Mouse (Mus musculus) stomach, embryonic 14.5 days (tissue): ENCODE results near the gene Ldb1. TPM values are rescaled to one million over a fixed set of nuclear protein-coding genes. Genes with fewer than 3 reads are reported as not detected.
A peak's percentile ranks its signal among the peaks of the same experiment; 100 is the strongest.

ENCODE experiments used
- ATAC-seq: fragments of 200-750 bp; cut with Nextera tagmentation; 2 replicates; pipeline ENCODE4 v1.8.0; 2017; ENCODE audit warnings: low read depth, moderate TSS enrichment; ENCODE audit not compliant: insufficient number of reproducible peaks, insufficient read depth, low FRiP score
- H3K27ac ChIP-seq: fragments of 300-500 bp; sonication (generic); 2 replicates; pipeline ENCODE4 v1.5.1; 2014; ENCODE audit warnings: mild to moderate bottlenecking, low read length, moderate library complexity, mixed read lengths
- H3K27me3 ChIP-seq: fragments of 300-500 bp; sonication (generic); 2 replicates; pipeline ENCODE4 v1.6.1; 2014; ENCODE audit warnings: low read length, control low read depth, mixed read lengths; ENCODE audit not compliant: control insufficient read depth, insufficient read depth
- H3K36me3 ChIP-seq: fragments of 300-500 bp; sonication (generic); 2 replicates; pipeline ENCODE4 v1.6.1; 2014; ENCODE audit warnings: mild to moderate bottlenecking, control low read depth, low read length, moderate library complexity, mixed read lengths; ENCODE audit not compliant: control insufficient read depth, insufficient read depth
- H3K4me1 ChIP-seq: fragments of 300-500 bp; sonication (generic); 2 replicates; pipeline ENCODE4 v1.6.1; 2014; ENCODE audit warnings: low read length, control low read depth, mixed read lengths; ENCODE audit not compliant: control insufficient read depth, insufficient read depth
- H3K4me2 ChIP-seq: fragments of 300-500 bp; sonication (generic); replicated peaks from 2 replicates; pipeline ENCODE4 v1.6.1; 2014; ENCODE audit warnings: low read depth, low read length, control low read depth
- H3K4me3 ChIP-seq: fragments of 300-500 bp; sonication (generic); 2 replicates; pipeline ENCODE4 v1.5.1; 2014; ENCODE audit warnings: low read depth, low read length, control low read depth
- H3K9ac ChIP-seq: fragments of 300-500 bp; sonication (generic); replicated peaks from 2 replicates; pipeline ENCODE4 v1.6.1; 2014; ENCODE audit warnings: low read depth, mild to moderate bottlenecking, control low read depth, low read length, moderate library complexity, mixed read lengths
- H3K9me3 ChIP-seq: fragments of 300-500 bp; sonication (generic); 2 replicates; pipeline ENCODE4 v1.6.1; 2016; ENCODE audit warnings: low read depth, low read length, control low read depth; ENCODE audit not compliant: control insufficient read depth
- WGBS: fragments of 180-500 bp; shearing (Covaris S2); extraction: QIAGEN DNeasy Blood & Tissue Kit; methylation state at CpG from one replicate; pipeline ENCODE4 v1.1.7; 2014; 5-methylcytosine and 5-hydroxymethylcytosine counted together
- polyA plus RNA-seq: library from polyadenylated mRNA; unstranded; fragments of >200 nt; fragmentation: Nextera tagmentation; extraction: Ambion mirVana; gene quantifications from 2 replicates; pipeline ENCODE4 v1.2.1, GENCODE M21; 2014

Gene Ldb1
- polyA plus RNA-seq, 1 experiment from 2014 or later: 75.9 TPM

DNA sequence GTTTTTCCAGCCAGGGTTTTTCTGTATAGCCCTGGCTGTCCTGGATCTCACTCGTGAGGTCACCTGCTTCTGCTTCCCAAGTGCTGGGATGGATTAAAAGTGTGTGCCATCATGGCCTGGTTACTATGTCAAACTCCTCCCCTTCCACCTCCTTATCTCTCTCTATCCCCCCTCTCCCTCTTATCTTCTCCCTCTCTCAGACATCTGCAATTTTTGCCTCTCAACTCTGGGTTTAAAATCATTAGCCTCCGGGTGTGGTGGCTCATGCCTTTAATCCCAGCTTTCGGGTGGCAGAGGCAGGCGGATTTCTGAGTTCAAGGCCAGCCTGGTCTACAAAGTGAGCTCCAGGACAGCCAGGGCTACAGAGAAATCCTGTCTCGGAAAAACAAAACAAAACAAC is 29.3 kb upstream of the Ldb1 start:
- peaks cover 10% of the 10 kb centered on the region for H3K4me1 ChIP-seq
- no peak overlapping the region for H3K27ac ChIP-seq
- no peaks in the 10 kb centered on the region for H3K27me3 ChIP-seq
- no peaks in the 10 kb centered on the region for H3K9me3 ChIP-seq
- no peak for ATAC-seq
- 89% methylated on average over 5 of the region's 5 CpGs for WGBS
- no peak overlapping the region for H3K4me2 ChIP-seq
- no peak overlapping the region for H3K4me3 ChIP-seq
- H3K36me3 ChIP-seq: peaks cover 47% of the 10 kb centered on the region
- no peak overlapping the region for H3K9ac ChIP-seq

DNA sequence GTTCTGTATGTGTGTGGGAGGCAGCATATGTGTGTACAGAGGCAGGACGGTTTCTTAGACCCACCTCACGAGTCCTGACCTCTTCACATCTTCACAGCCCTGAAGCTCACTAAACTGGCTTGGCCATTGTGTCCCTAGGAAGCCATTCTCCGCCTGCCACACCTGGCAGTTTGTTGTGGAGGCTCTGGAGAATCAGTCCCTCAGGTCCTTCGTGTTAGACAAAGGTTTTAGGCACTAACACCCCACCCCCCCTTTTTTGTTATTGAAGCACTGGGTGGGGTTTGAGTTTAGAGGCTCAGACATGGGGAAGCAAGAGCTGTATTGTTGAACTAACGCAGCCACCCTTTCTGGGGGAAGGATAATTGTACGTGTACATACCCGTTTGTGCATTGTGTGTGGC is 28.3 kb upstream of the Ldb1 start:
- no peak for ATAC-seq
- H3K36me3 ChIP-seq: peaks cover 47% of the 10 kb centered on the region
- H3K4me2 ChIP-seq: no peak overlapping the region
- H3K4me3 ChIP-seq: no peak overlapping the region
- H3K4me1 ChIP-seq: peaks cover 10% of the 10 kb centered on the region
- 79% methylated on average over 7 of the region's 7 CpGs for WGBS
- no peaks in the 10 kb centered on the region for H3K27me3 ChIP-seq
- H3K9ac ChIP-seq: no peak overlapping the region
- H3K9me3 ChIP-seq: no peaks in the 10 kb centered on the region
- H3K27ac ChIP-seq: no peak overlapping the region

DNA sequence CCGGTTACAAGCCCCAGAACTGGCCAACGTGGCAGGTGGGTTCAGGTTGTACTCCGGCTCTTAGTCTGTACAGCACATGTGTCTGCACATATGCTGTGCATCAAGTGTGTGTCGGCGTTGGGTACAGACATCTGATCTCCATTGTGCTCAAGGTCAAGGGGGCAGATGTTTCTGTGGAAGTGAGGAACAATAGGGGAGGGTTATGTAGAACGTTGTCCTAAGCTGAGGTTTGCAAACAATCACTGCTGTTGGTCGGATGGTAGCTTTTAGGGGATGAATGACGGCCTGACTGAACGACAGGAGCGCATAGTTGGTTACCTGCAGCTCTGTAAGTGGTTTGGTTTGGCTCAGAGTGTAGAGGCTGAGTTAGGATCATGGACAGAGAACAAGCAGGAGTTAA is 23.0 kb upstream of the Ldb1 start:
- no peak overlapping the region for H3K9ac ChIP-seq
- no peaks in the 10 kb centered on the region for H3K27me3 ChIP-seq
- WGBS: 77% methylated on average over 10 of the region's 10 CpGs
- H3K4me3 ChIP-seq: no peak overlapping the region
- ATAC-seq: no peak
- peaks cover 91% of the 10 kb centered on the region for H3K36me3 ChIP-seq
- H3K9me3 ChIP-seq: no peaks in the 10 kb centered on the region
- no peak overlapping the region for H3K4me2 ChIP-seq
- H3K4me1 ChIP-seq: no peaks in the 10 kb centered on the region
- no peak overlapping the region for H3K27ac ChIP-seq

DNA sequence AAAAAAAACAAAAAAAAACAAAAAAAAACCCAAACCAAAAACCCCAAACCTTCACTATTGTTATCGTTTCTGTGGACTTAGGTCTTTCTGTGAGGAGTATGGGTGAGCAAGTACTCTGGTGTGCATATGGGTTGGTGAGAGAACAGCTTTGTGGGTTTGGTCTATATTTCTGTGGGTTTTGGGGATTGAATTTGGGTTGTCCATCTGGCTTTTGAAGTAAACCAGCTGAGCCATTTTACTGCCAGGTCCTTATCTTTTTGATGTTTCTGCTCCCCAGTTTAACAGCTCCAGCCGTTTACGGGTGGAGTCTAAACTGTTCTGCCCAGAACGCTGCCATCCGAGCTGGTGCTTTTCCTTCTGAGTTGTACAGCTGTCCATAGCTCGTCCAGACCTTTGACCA is 15.8 kb upstream of the Ldb1 start:
- peaks cover 10% of the 10 kb centered on the region for H3K4me1 ChIP-seq
- no peak for ATAC-seq
- H3K9ac ChIP-seq: no peak overlapping the region
- peaks cover 47% of the 10 kb centered on the region for H3K36me3 ChIP-seq
- 78% methylated on average over 6 of the region's 6 CpGs for WGBS
- no peak overlapping the region for H3K4me3 ChIP-seq
- H3K9me3 ChIP-seq: no peaks in the 10 kb centered on the region
- H3K27me3 ChIP-seq: no peaks in the 10 kb centered on the region
- H3K27ac ChIP-seq: no peak overlapping the region
- no peak overlapping the region for H3K4me2 ChIP-seq

DNA sequence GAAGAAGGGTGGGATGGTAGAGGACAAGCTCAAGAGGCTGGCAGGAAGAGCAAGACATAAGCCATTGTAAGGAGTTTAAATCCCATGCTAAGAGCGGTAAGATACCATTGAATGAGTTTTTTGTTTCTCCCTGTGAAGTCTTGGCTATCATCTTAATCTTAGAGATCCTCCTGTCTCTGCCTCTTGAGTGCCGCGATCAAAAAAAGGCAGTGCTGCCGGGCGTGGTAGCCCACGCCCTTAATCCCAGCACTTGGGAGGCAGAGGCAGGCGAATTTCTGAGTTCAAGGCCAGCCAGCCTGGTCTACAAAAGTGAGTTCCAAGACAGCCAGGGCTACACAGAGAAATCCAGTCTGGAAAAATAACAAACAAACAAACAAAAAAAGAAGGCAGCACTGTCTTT is 13.5 kb upstream of the Ldb1 start:
- H3K4me2 ChIP-seq: peak overlapping the region; percentile 74; the same call in 1 of the 2 replicates
- H3K4me3 ChIP-seq: peak overlapping the region; percentile 94; the same call in 1 of the 2 replicates
- no peak overlapping the region for H3K27ac ChIP-seq
- peaks cover 23% of the 10 kb centered on the region for H3K36me3 ChIP-seq
- H3K4me1 ChIP-seq: peaks cover 10% of the 10 kb centered on the region
- 93% methylated on average over 7 of the region's 7 CpGs for WGBS
- H3K9me3 ChIP-seq: no peaks in the 10 kb centered on the region
- no peaks in the 10 kb centered on the region for H3K27me3 ChIP-seq
- no peak overlapping the region for H3K9ac ChIP-seq
- ATAC-seq: no peak

DNA sequence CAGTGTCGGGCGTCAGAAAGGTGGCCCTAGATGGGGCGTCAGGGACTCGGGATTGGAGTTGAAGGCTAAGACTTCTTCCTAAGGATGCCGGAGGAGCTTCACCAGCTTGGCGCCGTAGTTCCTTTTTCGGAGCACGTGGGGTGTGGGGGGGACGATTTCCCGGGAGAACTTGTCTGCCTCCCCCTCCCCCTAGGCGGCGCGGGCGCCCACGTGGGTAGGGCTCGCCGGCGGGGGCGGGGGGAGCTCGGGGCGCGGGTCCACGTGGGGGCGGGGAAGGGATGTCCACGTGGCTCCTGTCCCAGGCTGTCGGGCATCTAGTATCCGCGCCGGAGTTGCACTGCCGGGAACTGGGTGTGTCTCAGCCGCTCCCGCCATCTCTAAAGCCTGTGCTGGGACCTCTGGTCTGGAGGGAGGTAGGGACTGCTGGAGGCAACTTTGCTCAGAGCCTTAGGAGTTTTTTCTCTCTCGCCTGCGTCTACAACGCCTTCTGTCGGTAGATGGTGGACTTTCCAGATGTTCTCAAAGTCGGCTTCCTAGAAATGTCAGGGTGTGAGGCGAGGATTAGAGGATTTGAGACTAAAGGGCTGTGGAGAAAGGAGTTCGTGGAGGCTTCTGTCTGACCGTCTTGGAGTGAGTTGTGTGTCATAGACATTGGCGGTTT is 12.1 kb upstream of the Ldb1 start:
- H3K4me3 ChIP-seq: peak overlapping the region; percentile 94
- peaks cover 10% of the 10 kb centered on the region for H3K4me1 ChIP-seq
- 1% methylated on average over 36 of the region's 42 CpGs for WGBS
- H3K9ac ChIP-seq: peak overlapping the region; percentile 90
- H3K36me3 ChIP-seq: peaks cover 9% of the 10 kb centered on the region
- no peaks in the 10 kb centered on the region for H3K9me3 ChIP-seq
- peak overlapping the region; percentile 74 for H3K4me2 ChIP-seq
- ATAC-seq: peak; percentile 86
- H3K27ac ChIP-seq: peak overlapping the region; percentile 97
- no peaks in the 10 kb centered on the region for H3K27me3 ChIP-seq

DNA sequence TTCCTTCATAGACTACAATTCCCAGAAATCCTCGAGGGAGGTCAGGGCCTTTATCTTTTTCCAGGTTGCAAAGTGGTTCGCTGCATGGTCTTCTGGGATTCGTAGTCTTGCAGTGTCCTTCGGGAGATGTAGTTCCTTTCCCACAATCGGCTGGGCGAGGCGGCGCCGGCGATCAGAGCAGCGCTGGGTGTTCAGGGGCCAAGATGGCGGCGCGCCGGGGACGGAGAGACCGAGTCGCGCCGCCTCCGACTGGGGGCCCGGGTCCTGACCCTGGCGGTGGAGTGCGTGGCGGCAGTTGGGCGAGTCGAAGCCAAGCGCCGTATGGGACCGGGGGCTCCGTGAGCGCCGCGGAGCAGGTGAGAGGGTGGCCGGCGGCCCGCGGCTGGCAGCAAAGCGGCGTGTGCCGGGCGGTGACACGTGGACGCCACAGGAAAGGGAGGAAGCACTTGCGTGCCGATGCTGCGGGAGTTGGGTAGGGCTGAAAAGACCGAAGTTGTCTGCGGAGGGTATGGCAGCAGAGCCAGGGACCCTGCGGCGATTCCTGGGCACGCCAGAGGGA is 11.5 kb upstream of the Ldb1 start:
- Histone ChIP-seq H3K4me2 (peak overlapping the region; percentile 74), H3K4me3 (peak overlapping the region; percentile 94), H3K9ac (peak overlapping the region; percentile 90), H3K36me3 (peaks cover 3% of the 10 kb centered on the region; the same call in 1 of the 2 replicates), H3K27me3 (no peaks in the 10 kb centered on the region), H3K27ac (peak overlapping the region; percentile 97), H3K4me1 (peaks cover 10% of the 10 kb centered on the region), H3K9me3 (no peaks in the 10 kb centered on the region)
- WGBS: under 1% methylated on average over 52 of the region's 52 CpGs
- ATAC-seq: peak; percentile 94

DNA sequence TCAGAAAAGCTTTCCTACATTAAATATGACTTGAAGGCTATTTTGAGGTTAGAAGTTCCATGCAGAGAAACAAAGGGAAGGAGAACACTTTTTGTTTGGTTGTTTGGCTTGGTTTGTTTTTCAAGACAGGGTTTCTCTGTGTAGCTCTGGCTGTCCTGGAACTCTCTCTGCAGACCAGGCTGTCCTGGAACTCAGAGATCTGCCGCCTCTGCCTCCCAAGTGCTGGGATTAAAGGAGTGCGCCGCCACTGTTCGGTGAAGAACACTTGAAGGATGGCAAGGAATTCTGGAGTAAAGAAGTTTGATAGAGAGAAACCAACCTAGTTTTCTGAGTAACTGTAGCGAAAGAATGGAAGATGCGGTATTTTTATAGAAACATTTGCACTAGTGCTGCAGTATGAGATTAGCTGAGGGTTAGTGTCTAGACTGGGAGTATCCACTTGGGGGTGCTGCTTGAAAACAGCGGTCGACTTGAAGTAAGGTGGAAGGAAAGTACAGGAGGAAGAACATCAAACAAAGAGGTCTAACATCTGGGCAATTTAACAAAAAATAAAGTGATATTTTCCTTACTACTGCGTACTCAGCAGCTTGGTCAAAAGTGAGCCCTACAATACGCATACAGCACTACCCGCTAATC is 10.9 kb upstream of the Ldb1 start:
- peak; percentile 68 for ATAC-seq
- Histone ChIP-seq H3K4me1 (peaks cover 10% of the 10 kb centered on the region), H3K4me3 (peak overlapping the region; percentile 94), H3K9ac (no peak overlapping the region), H3K27me3 (no peaks in the 10 kb centered on the region), H3K4me2 (peak overlapping the region; percentile 74), H3K36me3 (no peaks in the 10 kb centered on the region), H3K27ac (no peak overlapping the region; the same call in 1 of the 2 replicates), H3K9me3 (no peaks in the 10 kb centered on the region)
- WGBS: 1% methylated on average over 11 of the region's 11 CpGs
